10 mouse cellular contexts compared by ENCODE assay signal in the genomic region with DNA sequence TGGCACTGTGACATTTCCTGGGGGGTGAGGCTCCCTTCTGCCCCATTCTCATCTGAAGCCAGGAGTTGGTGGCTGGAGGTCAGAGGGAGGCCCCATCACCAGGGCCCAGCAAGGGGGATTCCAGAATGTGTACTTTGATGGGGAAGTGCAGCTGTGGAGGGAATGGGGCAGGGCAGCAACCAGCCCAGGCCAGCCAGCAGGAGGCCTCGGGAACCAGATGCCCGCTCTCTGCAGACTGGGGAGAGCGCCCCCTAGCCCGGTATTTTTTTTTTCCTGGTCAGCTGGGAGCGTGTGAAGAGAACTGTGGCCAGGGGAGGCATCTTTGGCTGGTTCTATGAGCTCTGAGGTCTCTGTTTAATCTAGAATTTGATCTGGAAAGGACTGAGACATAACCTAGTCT. TPM values are rescaled to one million over a fixed set of nuclear protein-coding genes. Genes with fewer than 3 reads are reported as not detected.
A peak's percentile ranks its signal among the peaks of the same experiment; 100 is the strongest.
DNase-seq lines count a peak whose midpoint lies in the region; ATAC-seq lines count a peak whose summit lies in the region.
"Had no signal": no experiment of that assay in that cellular context is flagged by ENCODE, and none has a peak within 500 bp of the region (broad histone marks: within the 10 kb centered on the region; RNA-seq: fewer than 3 reads in every experiment).

No protein-coding gene starts in this region.

- no peak overlapping the region for H3K4me2 ChIP-seq in hindbrain, embryonic 14.5 days (replicated peaks)
- no peak overlapping the region for H3K4me2 ChIP-seq in neural tube, embryonic 11.5 days (ENCODE audit: low read depth)
- no peak overlapping the region for H3K4me2 ChIP-seq in neural tube, embryonic 15.5 days

- H3K36me3 ChIP-seq in hindbrain, embryonic 10.5 days, result no peaks in the 10 kb centered on the region
- H3K36me3 ChIP-seq in hindbrain, embryonic 14.5 days (replicated peaks; ENCODE audit: control insufficient read depth, insufficient read depth), result no peaks in the 10 kb centered on the region
- no peaks in the 10 kb centered on the region for H3K36me3 ChIP-seq in neural tube, embryonic 11.5 days (ENCODE audit: control insufficient read depth, insufficient read depth, low read length)
- no peaks in the 10 kb centered on the region for H3K36me3 ChIP-seq in neural tube, embryonic 15.5 days

- peak overlapping the region; percentile 6; the same call in 1 of the 2 replicates for H3K27ac ChIP-seq in hindbrain, embryonic 10.5 days
- no peak overlapping the region for H3K27ac ChIP-seq in hindbrain, embryonic 14.5 days
- no peak overlapping the region for H3K27ac ChIP-seq in neural tube, embryonic 11.5 days (ENCODE audit: low read depth, low read length)
- no peak overlapping the region for H3K27ac ChIP-seq in neural tube, embryonic 15.5 days (replicated peaks)

- no peak overlapping the region for H3K9ac ChIP-seq in hindbrain, embryonic 14.5 days
- H3K9ac ChIP-seq in neural tube, embryonic 11.5 days (ENCODE audit: low read length), result no peak overlapping the region; the same call in 1 of the 2 replicates
- no peak overlapping the region for H3K9ac ChIP-seq in neural tube, embryonic 15.5 days (replicated peaks)

- H3K4me3 ChIP-seq in hindbrain, embryonic 10.5 days, result no peak overlapping the region
- H3K4me3 ChIP-seq in hindbrain, embryonic 14.5 days (replicated peaks; ENCODE audit: low read length), result no peak overlapping the region
- H3K4me3 ChIP-seq in neural tube, embryonic 11.5 days (ENCODE audit: low read depth, low read length), result no peak overlapping the region
- H3K4me3 ChIP-seq in neural tube, embryonic 15.5 days (replicated peaks), result no peak overlapping the region

- no peaks in the 10 kb centered on the region for H3K9me3 ChIP-seq in hindbrain, embryonic 10.5 days
- no peaks in the 10 kb centered on the region for H3K9me3 ChIP-seq in hindbrain, embryonic 14.5 days (ENCODE audit: control insufficient read depth, low read length)
- no peaks in the 10 kb centered on the region for H3K9me3 ChIP-seq in neural tube, embryonic 11.5 days (ENCODE audit: control insufficient read depth, low read length)
- H3K9me3 ChIP-seq in neural tube, embryonic 15.5 days (replicated peaks), result no peaks in the 10 kb centered on the region

- peaks cover 55% of the 10 kb centered on the region for H3K4me1 ChIP-seq in hindbrain, embryonic 10.5 days (replicated peaks)
- H3K4me1 ChIP-seq in hindbrain, embryonic 14.5 days (replicated peaks; ENCODE audit: control insufficient read depth, insufficient read depth, low read length), result peaks cover 15% of the 10 kb centered on the region; the same call in 1 of the 2 replicates
- peaks cover 14% of the 10 kb centered on the region for H3K4me1 ChIP-seq in neural tube, embryonic 11.5 days (ENCODE audit: control insufficient read depth, insufficient read depth, low read length)
- peaks cover 28% of the 10 kb centered on the region for H3K4me1 ChIP-seq in neural tube, embryonic 15.5 days

- DNase-seq in hindbrain, embryonic 10.5 days (ENCODE audit: low spot score), result peak; percentile 34
- no peak for DNase-seq in hindbrain, embryonic 14.5 days (ENCODE audit: low spot score)
- peak; percentile 48 for DNase-seq in neural tube, embryonic 11.5 days (ENCODE audit: low spot score)
- DNase-seq in MN1 (ENCODE audit: low spot score), result peak; percentile 51
- no peak for DNase-seq in frontal cortex, postnatal 25 days (ENCODE audit: low spot score in 2 of 2)
- no peak for DNase-seq in left cerebral cortex, adult 18-20 months (ENCODE audit: low spot score in 2 of 2)
- DNase-seq: cerebellum, adult 8-10 months; kidney, adult 11 months had no signal

- peaks cover 100% of the 10 kb centered on the region for H3K27me3 ChIP-seq in hindbrain, embryonic 10.5 days (ENCODE audit: insufficient read depth, poor library complexity, severe bottlenecking)
- H3K27me3 ChIP-seq in hindbrain, embryonic 14.5 days (ENCODE audit: control insufficient read depth, insufficient read depth, low read length), result peaks cover 92% of the 10 kb centered on the region
- H3K27me3 ChIP-seq in neural tube, embryonic 11.5 days (ENCODE audit: control insufficient read depth, insufficient read depth, low read length), result peaks cover 54% of the 10 kb centered on the region
- peaks cover 78% of the 10 kb centered on the region for H3K27me3 ChIP-seq in neural tube, embryonic 15.5 days (replicated peaks)

- WGBS in hindbrain, embryonic 10.5 days, result 5% methylated on average over 5 of the region's 5 CpGs
- 8% methylated on average over 5 of the region's 5 CpGs for WGBS in hindbrain, embryonic 14.5 days
- 4% methylated on average over 5 of the region's 5 CpGs for WGBS in neural tube, embryonic 11.5 days
- 12% methylated on average over 5 of the region's 5 CpGs for WGBS in neural tube, embryonic 15.5 days

- no peak for ATAC-seq in hindbrain, embryonic 14.5 days (ENCODE audit: low FRiP score)
- no peak for ATAC-seq in neural tube, embryonic 11.5 days (ENCODE audit: insufficient read depth, low FRiP score, low TSS enrichment)
- no peak for ATAC-seq in neural tube, embryonic 15.5 days (ENCODE audit: low FRiP score)
- ATAC-seq in megakaryocyte progenitor cell, adult 5-6 weeks (replicated peaks; ENCODE audit: poor library complexity), result peak; percentile 49

RNA-seq across cellular contexts. Expression of a gene that starts 4.1 kb away (rescaled TPM):
- polyA plus RNA-seq in hindbrain, embryonic 10.5 days (2016; fragmentation: Nextera tagmentation; extraction: Ambion mirVana), result 15.5 and 18.2 TPM in 2 replicates
- 4.4 TPM in 2 replicates for polyA plus RNA-seq in hindbrain, embryonic 14.5 days (2014; fragmentation: Nextera tagmentation; extraction: Ambion mirVana)
- 14.5 and 14.6 TPM in 2 replicates for polyA plus RNA-seq in neural tube, embryonic 11.5 days (2014; fragmentation: Nextera tagmentation; extraction: Ambion mirVana)
- polyA plus RNA-seq in neural tube, embryonic 15.5 days (2015; fragmentation: Nextera tagmentation; extraction: Ambion mirVana), result 5.7 and 6.4 TPM in 2 replicates
- 0.07 and 0.17 TPM in 2 replicates for total RNA-seq in megakaryocyte progenitor cell, adult 5-6 weeks (2015)
- 0.74 TPM in 1 of 2 replicates, not detected in the other for total RNA-seq in megakaryocyte progenitor cell, adult 5-6 weeks (2017)
- total RNA-seq in left cerebral cortex, adult 18-20 months (2021), result 1 to 10 TPM; 3.3 to 4.5 TPM

RNA-seq across cellular contexts. Expression of a gene that starts 15.5 kb away (rescaled TPM):
- polyA plus RNA-seq in hindbrain, embryonic 10.5 days (2016; fragmentation: Nextera tagmentation; extraction: Ambion mirVana), result 0.87 and 1.6 TPM in 2 replicates
- polyA plus RNA-seq in hindbrain, embryonic 14.5 days (2014; fragmentation: Nextera tagmentation; extraction: Ambion mirVana), result 0.13 and 0.21 TPM in 2 replicates
- 1.7 and 2.4 TPM in 2 replicates for polyA plus RNA-seq in neural tube, embryonic 11.5 days (2014; fragmentation: Nextera tagmentation; extraction: Ambion mirVana)
- 0.09 and 0.20 TPM in 2 replicates for polyA plus RNA-seq in neural tube, embryonic 15.5 days (2015; fragmentation: Nextera tagmentation; extraction: Ambion mirVana)
- total RNA-seq in megakaryocyte progenitor cell, adult 5-6 weeks (2015), result not detected in 2 replicates
- not detected in 2 replicates for total RNA-seq in megakaryocyte progenitor cell, adult 5-6 weeks (2017)
- total RNA-seq in left cerebral cortex, adult 18-20 months (2021), result 10 to 100 TPM; 15.8 to 15.9 TPM

RNA-seq across cellular contexts. Expression of a gene that starts 26.8 kb away (rescaled TPM):
- 0.12 TPM in 1 of 2 replicates, not detected in the other for polyA plus RNA-seq in hindbrain, embryonic 10.5 days (2016; fragmentation: Nextera tagmentation; extraction: Ambion mirVana)
- polyA plus RNA-seq in hindbrain, embryonic 14.5 days (2014; fragmentation: Nextera tagmentation; extraction: Ambion mirVana), result not detected in 2 replicates
- polyA plus RNA-seq in neural tube, embryonic 11.5 days (2014; fragmentation: Nextera tagmentation; extraction: Ambion mirVana), result 0.16 TPM in 1 of 2 replicates, not detected in the other
- 0.17 and 0.40 TPM in 2 replicates for polyA plus RNA-seq in neural tube, embryonic 15.5 days (2015; fragmentation: Nextera tagmentation; extraction: Ambion mirVana)
- total RNA-seq in megakaryocyte progenitor cell, adult 5-6 weeks (2015), result not detected in 2 replicates
- not detected in 2 replicates for total RNA-seq in megakaryocyte progenitor cell, adult 5-6 weeks (2017)
- total RNA-seq in left cerebral cortex, adult 18-20 months (2021), result under 1 TPM; 0.12 to 0.51 TPM

Comparison
In these comparisons a context has a peak if more than half of its experiments do, and no peak if none do; other contexts are left out.
1. DNase-seq: peak in hindbrain, embryonic 10.5 days (single experiment), neural tube, embryonic 11.5 days (single experiment) and MN1 (single experiment); none in hindbrain, embryonic 14.5 days (single experiment), frontal cortex, postnatal 25 days (0 of 2) and left cerebral cortex, adult 18-20 months (0 of 2).